Mouse (Mus musculus): Measurements from ENCODE around the gene Pde4b. TPM values are rescaled to one million over a fixed set of nuclear protein-coding genes. Genes with fewer than 3 reads are reported as not detected.

The Pde4b gene
- total RNA-seq, 2 experiments from 2014 or later: 60.0 to 67.1 TPM

- DNase-seq (ENCODE audit: low spot score in 2 of 2): no peak
Observed at GRCm38 (mm10) chr4:102531729-102532128, 444.4 kb downstream of the Pde4b start.

- DNase-seq (ENCODE audit: low spot score in 2 of 2): peak; percentile 34 to 60
Observed at GRCm38 (mm10) chr4:102533183-102534048, 446.1 kb downstream of the Pde4b start.

GRCm38 (mm10) chr4:102534049-102534730 lies 446.8 kb downstream of the Pde4b start:
- DNase-seq (ENCODE audit: low spot score in 2 of 2): peak in 1 of 2 experiments; percentile 37

- no peak for DNase-seq (ENCODE audit: low spot score in 2 of 2)
Observed at GRCm38 (mm10) chr4:102535886-102536285, 448.5 kb downstream of the Pde4b start.

GRCm38 (mm10) chr4:102538266-102538665 lies 450.9 kb downstream of the Pde4b start:
- no peak for DNase-seq (ENCODE audit: low spot score in 2 of 2)

- DNase-seq (ENCODE audit: low spot score in 2 of 2): no peak
Observed at GRCm38 (mm10) chr4:102538793-102539192, 451.4 kb downstream of the Pde4b start.

GRCm38 (mm10) chr4:102539598-102540180 lies 452.3 kb downstream of the Pde4b start:
- no peak for DNase-seq (ENCODE audit: low spot score in 2 of 2)

GRCm38 (mm10) chr4:102542976-102543375 lies 455.6 kb downstream of the Pde4b start:
- DNase-seq (ENCODE audit: low spot score in 2 of 2): no peak

GRCm38 (mm10) chr4:102545226-102545625 lies 457.9 kb downstream of the Pde4b start:
- DNase-seq (ENCODE audit: low spot score in 2 of 2): no peak

- no peak for DNase-seq (ENCODE audit: low spot score in 2 of 2)
Observed at GRCm38 (mm10) chr4:102555566-102555965, 468.2 kb downstream of the Pde4b start.

- DNase-seq (ENCODE audit: low spot score in 2 of 2): no peak
Observed at GRCm38 (mm10) chr4:102557006-102557405, 469.7 kb downstream of the Pde4b start.

- no peak for DNase-seq (ENCODE audit: low spot score in 2 of 2)
Observed at GRCm38 (mm10) chr4:102557508-102558220, 470.3 kb downstream of the Pde4b start.

GRCm38 (mm10) chr4:102558328-102558727 lies 471.0 kb downstream of the Pde4b start:
- no peak for DNase-seq (ENCODE audit: low spot score in 2 of 2)

GRCm38 (mm10) chr4:102560676-102561280 lies 473.4 kb downstream of the Pde4b start:
- no peak for DNase-seq (ENCODE audit: low spot score in 2 of 2)

- no peak for DNase-seq (ENCODE audit: low spot score in 2 of 2)
Observed at GRCm38 (mm10) chr4:102563273-102563855, 476.0 kb downstream of the Pde4b start.

GRCm38 (mm10) chr4:102564286-102564685 lies 476.9 kb downstream of the Pde4b start:
- no peak for DNase-seq (ENCODE audit: low spot score in 2 of 2)

- DNase-seq (ENCODE audit: low spot score in 2 of 2): no peak
Observed at GRCm38 (mm10) chr4:102566421-102566820, 479.1 kb downstream of the Pde4b start.

GRCm38 (mm10) chr4:102567111-102567510 lies 479.8 kb downstream of the Pde4b start:
- DNase-seq (ENCODE audit: low spot score in 2 of 2): no peak

- DNase-seq (ENCODE audit: low spot score in 2 of 2): no peak
Observed at GRCm38 (mm10) chr4:102567676-102568254, 480.4 kb downstream of the Pde4b start.

- peak in 1 of 2 experiments; percentile 61 for DNase-seq (ENCODE audit: low spot score in 2 of 2)
Observed at GRCm38 (mm10) chr4:102568591-102568990, 481.2 kb downstream of the Pde4b start.

Data from layer of hippocampus, postnatal 10 days (tissue).